Mouse (Mus musculus) thymus, adult 2 months (tissue): ENCODE results near the gene Pkdcc.

Experiments
- CTCF ChIP-seq: fragments of 200-500 bp; IDR thresholded peaks from 2 replicates; pipeline ENCODE4 v1.5.1; 2012; ENCODE audit warnings: mild to moderate bottlenecking, control low read depth, low read length, moderate library complexity, borderline replicate concordance; ENCODE audit not compliant: control insufficient read depth, poor library complexity, insufficient read depth; ENCODE audit errors: extremely low read depth
- POLR2A ChIP-seq: fragments of 200-500 bp; IDR thresholded peaks from 2 replicates; pipeline ENCODE4 v1.6.1; 2012; ENCODE audit warnings: mild to moderate bottlenecking, low read length, control low read depth, moderate library complexity; ENCODE audit not compliant: control insufficient read depth, poor library complexity, insufficient read depth; ENCODE audit errors: extremely low read depth

DNA sequence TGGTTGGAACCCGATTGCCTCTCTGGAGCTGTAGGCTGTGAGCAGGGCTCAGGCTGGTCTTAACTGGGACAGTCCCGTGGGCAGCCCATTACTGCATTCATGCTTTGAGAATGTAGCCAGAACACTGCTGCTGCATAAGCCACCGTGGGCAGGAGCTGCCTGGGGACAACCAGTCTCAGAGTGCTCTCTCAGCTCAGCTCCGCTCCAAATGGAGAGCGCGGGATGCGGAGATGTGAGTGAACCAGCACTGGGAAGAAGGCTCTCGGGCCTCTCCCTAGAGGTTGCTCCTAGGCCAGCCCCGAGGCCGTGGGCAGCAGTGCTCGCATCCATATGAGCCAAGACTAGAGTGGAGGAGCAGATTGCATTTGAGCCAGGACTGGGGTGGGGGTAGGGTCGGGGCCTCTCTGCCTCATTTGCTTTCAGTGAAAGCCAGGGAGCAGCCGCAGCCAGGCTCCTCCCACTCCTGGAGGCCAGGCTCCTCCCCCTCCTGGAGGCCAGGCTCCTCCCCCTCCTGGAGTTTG, 9.4 kb downstream of the Pkdcc start:
- TF ChIP-seq CTCF (no peak), POLR2A (no peak)
